Mouse (Mus musculus) left cerebral cortex, adult 9 months (tissue): ENCODE results near the gene Selenoh.

Experiments used
- DNase-seq, 2 experiments: peaks; one replicate each; pipeline ENCODE4 v3.0.0; 2022; ENCODE audit warnings: low spot score in 2 of 2

Gene Selenoh

DNA sequence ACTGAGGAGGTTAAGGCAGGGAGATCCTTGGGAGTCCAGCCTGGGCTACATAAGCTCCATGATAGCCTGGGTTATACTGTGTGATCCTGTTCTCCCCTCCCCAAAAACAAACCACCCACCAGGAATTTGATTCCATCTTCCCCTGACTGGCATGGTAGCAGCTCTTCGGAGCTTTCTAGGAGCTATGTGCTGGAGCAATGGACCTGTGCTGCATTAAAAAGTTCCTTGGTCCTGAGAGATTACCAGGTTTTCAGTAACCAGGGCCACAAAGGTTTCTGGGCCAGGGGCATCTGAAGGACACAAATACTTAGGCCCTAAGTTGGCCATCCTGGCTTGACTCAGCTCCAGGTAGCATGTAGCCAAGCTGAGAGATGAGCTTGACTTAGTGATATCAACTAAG, 38.6 kb downstream of the Selenoh start:
- DNase-seq = no peak

- no peak for DNase-seq
Measured at GRCm38 (mm10) chr2:84627036-84627435, 43.5 kb downstream of the Selenoh start.

DNA sequence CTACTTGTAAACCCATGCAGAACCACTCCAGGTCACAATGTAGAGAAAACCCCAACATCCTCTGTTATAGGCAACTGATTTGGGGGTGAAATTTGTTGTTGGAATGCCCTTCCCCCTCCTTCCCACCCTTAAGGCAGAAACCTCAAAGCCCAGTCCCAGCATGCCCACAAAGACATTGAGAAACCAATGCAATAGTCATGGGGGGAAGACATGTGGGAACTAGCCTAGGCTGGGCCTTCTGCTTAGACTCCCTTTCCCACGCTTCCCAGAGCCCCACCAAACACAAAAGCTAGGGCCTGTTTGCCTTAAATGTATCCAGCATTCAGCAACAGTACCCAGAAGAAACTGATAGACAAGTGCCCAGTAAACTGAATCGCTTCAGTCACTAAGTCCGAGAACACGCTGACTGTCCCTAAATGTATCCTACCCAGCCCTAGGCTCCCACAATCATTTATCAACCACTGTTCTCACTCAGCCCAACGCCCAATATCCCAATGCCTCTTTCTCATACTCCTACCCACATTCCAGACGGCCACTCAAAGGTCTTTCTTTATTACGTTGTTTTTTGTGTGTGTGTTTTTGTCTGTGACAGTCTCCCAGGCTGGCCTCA, 44.1 kb downstream of the Selenoh start:
- DNase-seq = no peak

DNA sequence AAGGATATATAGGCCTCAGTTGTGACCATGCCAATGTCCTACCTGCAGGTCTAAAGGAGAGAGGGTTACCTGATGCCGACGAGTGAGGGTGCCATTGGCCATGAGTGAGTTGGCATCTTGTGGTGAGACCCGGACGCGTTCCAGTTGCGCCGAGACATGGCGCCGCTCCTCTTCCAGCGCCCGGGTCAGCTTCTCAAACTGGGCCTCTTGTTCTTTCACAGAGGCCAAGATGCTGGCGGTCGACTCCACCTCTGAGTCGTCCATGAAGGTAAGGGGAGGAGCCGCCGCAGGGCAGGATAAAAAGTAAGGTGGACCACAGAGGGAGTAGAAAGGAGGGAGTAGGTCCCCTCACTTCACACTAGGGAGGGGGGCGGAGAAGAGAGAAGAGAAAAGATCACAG, 46.4 kb downstream of the Selenoh start:
- no peak for DNase-seq

- DNase-seq = no peak
Measured at GRCm38 (mm10) chr2:84623428-84624119, 47.0 kb downstream of the Selenoh start.

GRCm38 (mm10) chr2:84622668-84623067, 47.9 kb downstream of the Selenoh start:
- DNase-seq = no peak

DNA sequence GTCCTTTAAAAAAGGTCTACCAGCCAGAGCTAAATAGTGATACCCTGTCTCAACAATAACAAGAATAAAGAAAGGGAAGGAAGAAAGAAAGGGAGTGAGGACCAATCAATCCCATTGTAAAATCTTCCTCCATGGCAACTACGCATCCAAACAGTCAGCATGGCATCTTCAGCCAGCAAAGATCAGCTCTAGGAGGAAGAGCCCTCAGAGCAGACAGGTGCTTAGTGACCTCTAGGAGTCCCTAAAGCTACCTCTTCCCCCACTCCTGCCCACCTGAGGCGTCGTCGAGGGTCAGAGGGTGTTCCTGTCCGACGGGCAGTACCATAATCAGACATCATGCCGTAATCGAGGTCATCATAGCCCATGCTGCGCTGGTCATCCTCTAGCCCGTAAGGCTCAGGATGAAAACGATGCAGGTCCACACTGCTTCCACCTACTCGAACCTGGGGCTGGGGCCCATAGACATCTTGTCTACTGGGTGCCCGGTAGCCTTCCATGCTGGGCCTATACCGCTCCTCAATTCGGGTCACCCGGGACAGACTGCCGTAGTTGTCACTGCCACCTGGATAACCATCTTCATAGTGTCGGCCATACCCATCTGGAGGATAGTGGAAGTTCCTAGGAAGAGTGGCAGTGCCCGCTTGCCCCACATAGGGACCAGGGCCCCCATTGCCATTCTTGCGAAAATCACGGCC, 50.8 kb downstream of the Selenoh start:
- no peak for DNase-seq
